Mouse (Mus musculus) cerebellum, adult 11-12 months (tissue): ENCODE results near the gene Cacna1g.
"Not testable (repeated sequence)": the region's sequence is repeated elsewhere in the genome, so short reads cannot be mapped to it uniquely, and the experiment has no call there.

Source experiments
- DNase-seq: peaks from one replicate; pipeline ENCODE4 v3.0.0; 2022

Gene Cacna1g

GRCm38 (mm10) chr11:94402731-94403130, 71.3 kb downstream of the Cacna1g start:
- no peak for DNase-seq

GRCm38 (mm10) chr11:94402029-94402428, 72.0 kb downstream of the Cacna1g start:
- not testable (repeated sequence) for DNase-seq

- DNase-seq, result no peak
Measured at GRCm38 (mm10) chr11:94400996-94401395, 73.0 kb downstream of the Cacna1g start.

- DNase-seq, result no peak
Measured at GRCm38 (mm10) chr11:94394107-94394506, 79.9 kb downstream of the Cacna1g start.

GRCm38 (mm10) chr11:94393490-94393889, 80.5 kb downstream of the Cacna1g start:
- not testable (repeated sequence) for DNase-seq

GRCm38 (mm10) chr11:94392672-94393109, 81.3 kb downstream of the Cacna1g start, which contains the start of gene Abcc3:
Gene Abcc3 (minus strand): TSS chr11:94392997.
- DNase-seq, result no peak

- DNase-seq, result no peak
Measured at GRCm38 (mm10) chr11:94391661-94392060, 82.3 kb downstream of the Cacna1g start.

- DNase-seq, result no peak
Measured at GRCm38 (mm10) chr11:94390825-94391224, 83.2 kb downstream of the Cacna1g start.

GRCm38 (mm10) chr11:94389724-94390396, 84.1 kb downstream of the Cacna1g start:
- peak; percentile 81 for DNase-seq

- DNase-seq, result no peak
Measured at GRCm38 (mm10) chr11:94389021-94389420, 85.0 kb downstream of the Cacna1g start.

GRCm38 (mm10) chr11:94387756-94388155, 86.2 kb downstream of the Cacna1g start:
- DNase-seq, result no peak

GRCm38 (mm10) chr11:94385977-94386771, 87.8 kb downstream of the Cacna1g start:
- no peak for DNase-seq

- DNase-seq, result no peak
Measured at GRCm38 (mm10) chr11:94379736-94380135, 94.3 kb downstream of the Cacna1g start.

GRCm38 (mm10) chr11:94379061-94379460, 94.9 kb downstream of the Cacna1g start:
- no peak for DNase-seq

- no peak for DNase-seq
Measured at GRCm38 (mm10) chr11:94374276-94374948, 99.6 kb downstream of the Cacna1g start.

GRCm38 (mm10) chr11:94370809-94371208, 103.2 kb downstream of the Cacna1g start:
- DNase-seq, result no peak

GRCm38 (mm10) chr11:94369981-94370380, 104.0 kb downstream of the Cacna1g start:
- no peak for DNase-seq

GRCm38 (mm10) chr11:94365340-94365739, 108.7 kb downstream of the Cacna1g start:
- no peak for DNase-seq

GRCm38 (mm10) chr11:94363690-94364089, 110.3 kb downstream of the Cacna1g start:
- peak; percentile 53 for DNase-seq

- DNase-seq, result no peak
Measured at GRCm38 (mm10) chr11:94362101-94362500, 111.9 kb downstream of the Cacna1g start.

GRCm38 (mm10) chr11:94361166-94361870, 112.7 kb downstream of the Cacna1g start:
- DNase-seq, result peak; percentile 89

GRCm38 (mm10) chr11:94359168-94359567, 114.8 kb downstream of the Cacna1g start:
- no peak for DNase-seq
